Mouse (Mus musculus): ENCODE results near the gene Smpd4. TPM values are rescaled to one million over a fixed set of nuclear protein-coding genes. Genes with fewer than 3 reads are reported as not detected.

Smpd4 gene
- polyA plus RNA-seq, 1 experiment = 134 TPM

DNA sequence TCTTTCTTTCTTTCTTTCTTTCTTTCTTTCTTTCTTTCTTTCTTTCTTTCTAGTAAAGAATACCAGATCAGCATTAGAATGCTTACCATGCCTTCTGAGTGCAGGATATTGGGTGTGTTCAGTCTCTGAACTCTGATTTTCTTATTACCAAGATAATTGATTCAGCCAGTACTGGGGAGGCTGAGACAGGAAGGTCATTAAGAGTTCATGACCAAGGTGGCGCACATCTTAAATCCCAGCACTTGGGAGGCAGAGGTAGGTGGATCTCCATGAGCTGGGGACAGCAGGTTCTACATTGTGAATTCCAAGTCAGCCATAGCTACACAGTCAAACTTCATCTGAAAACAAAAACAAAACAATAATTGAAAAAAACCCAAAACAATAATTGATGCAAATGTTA lies 2.8 kb downstream of the Smpd4 start:
- H3K4me1 ChIP-seq (replicated peaks; ENCODE audit: control insufficient read depth, insufficient read depth, low read length) = peaks cover 4% of the 10 kb centered on the region
- no peak overlapping the region for H3K27ac ChIP-seq (ENCODE audit: control insufficient read depth, insufficient read depth, low read length)
- TF ChIP-seq POLR2A (IDR thresholded peaks at IDR 0.05; ENCODE audit: control insufficient read depth, extremely low read depth, insufficient read depth, low read length, poor library complexity) (no peak), CTCF (IDR thresholded peaks at IDR 0.05; ENCODE audit: borderline replicate concordance, control insufficient read depth, extremely low read depth, insufficient read depth, low read length, poor library complexity) (no peak)
- H3K27me3 ChIP-seq (ENCODE audit: control insufficient read depth, insufficient read depth, low read length) = no peaks in the 10 kb centered on the region
- DNase-seq = no peak
- peaks cover 11% of the 10 kb centered on the region for H3K36me3 ChIP-seq (ENCODE audit: control insufficient read depth, insufficient read depth, low read length)
- H3K4me3 ChIP-seq (ENCODE audit: control insufficient read depth, insufficient read depth, low read length) = no peak overlapping the region
- WGBS = 100% methylated on average over 1 of the region's 1 CpGs

DNA sequence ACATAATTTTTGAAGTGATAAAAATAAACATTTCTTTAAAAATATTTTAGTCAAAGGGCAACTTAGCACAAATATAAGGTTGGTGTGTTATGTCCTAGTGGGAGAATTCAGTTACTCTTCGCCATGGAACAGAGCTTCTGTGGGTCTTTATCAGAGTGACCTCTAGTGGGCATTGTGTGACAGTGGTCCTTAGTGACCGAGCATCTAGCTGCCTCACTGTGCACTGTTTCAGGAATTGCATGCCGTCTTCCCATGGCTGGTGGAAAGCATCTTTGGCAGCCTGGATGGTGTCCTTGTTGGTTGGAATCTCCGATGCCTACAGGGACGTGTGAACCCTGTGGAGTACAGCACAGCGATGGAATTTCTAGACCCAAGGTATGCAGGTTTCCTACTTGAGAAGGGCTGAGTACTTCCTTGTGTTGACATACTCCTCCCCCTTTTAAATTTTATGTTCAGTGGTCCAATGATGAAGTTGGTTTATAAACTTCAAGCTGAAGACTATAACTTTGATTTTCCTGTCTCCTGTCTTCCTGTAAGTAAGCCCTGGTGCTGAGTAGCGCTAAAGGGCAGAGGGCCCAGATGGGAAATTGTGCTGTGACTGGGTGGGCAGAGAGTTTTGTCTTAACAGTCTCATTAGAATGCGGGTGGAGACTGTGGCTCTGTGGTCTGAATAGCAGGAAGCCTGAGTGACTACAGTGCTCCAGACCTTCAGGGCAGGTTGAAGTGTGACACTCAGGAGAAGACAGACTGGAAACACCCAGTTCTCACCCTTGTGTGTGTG lies 6.5 kb downstream of the Smpd4 start:
- peaks cover 39% of the 10 kb centered on the region for H3K36me3 ChIP-seq (ENCODE audit: control insufficient read depth, insufficient read depth, low read length)
- no peak for DNase-seq
- WGBS = 85% methylated on average over 8 of the region's 8 CpGs
- TF ChIP-seq CTCF (IDR thresholded peaks at IDR 0.05; ENCODE audit: borderline replicate concordance, control insufficient read depth, extremely low read depth, insufficient read depth, low read length, poor library complexity) (peak; percentile 26; the same call in 1 of the 2 replicates), POLR2A (IDR thresholded peaks at IDR 0.05; ENCODE audit: control insufficient read depth, extremely low read depth, insufficient read depth, low read length, poor library complexity) (no peak)
- H3K27ac ChIP-seq (ENCODE audit: control insufficient read depth, insufficient read depth, low read length) = no peak overlapping the region
- H3K27me3 ChIP-seq (ENCODE audit: control insufficient read depth, insufficient read depth, low read length) = no peaks in the 10 kb centered on the region
- H3K4me1 ChIP-seq (replicated peaks; ENCODE audit: control insufficient read depth, insufficient read depth, low read length) = no peaks in the 10 kb centered on the region
- no peak overlapping the region for H3K4me3 ChIP-seq (ENCODE audit: control insufficient read depth, insufficient read depth, low read length)

DNA sequence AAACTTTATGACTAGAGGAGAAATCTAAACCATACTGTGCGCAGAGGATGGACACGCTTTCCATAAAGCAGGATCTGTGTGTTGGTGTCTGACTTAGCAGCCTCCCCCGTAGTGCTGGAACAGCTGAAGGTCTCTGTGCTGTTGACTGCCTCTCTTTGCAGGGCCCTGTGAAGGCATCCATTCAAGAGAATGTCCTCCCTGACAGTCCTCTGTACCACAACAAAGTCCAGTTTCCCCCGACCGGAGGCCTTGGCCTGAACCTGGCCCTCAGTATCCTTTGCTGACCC lies 7.1 kb downstream of the Smpd4 start:
- Histone ChIP-seq H3K27me3 (ENCODE audit: control insufficient read depth, insufficient read depth, low read length) (no peaks in the 10 kb centered on the region), H3K36me3 (ENCODE audit: control insufficient read depth, insufficient read depth, low read length) (peaks cover 45% of the 10 kb centered on the region), H3K4me1 (replicated peaks; ENCODE audit: control insufficient read depth, insufficient read depth, low read length) (no peaks in the 10 kb centered on the region), H3K27ac (ENCODE audit: control insufficient read depth, insufficient read depth, low read length) (no peak overlapping the region), H3K4me3 (ENCODE audit: control insufficient read depth, insufficient read depth, low read length) (no peak overlapping the region)
- WGBS = 96% methylated on average over 5 of the region's 5 CpGs
- no peak for TF ChIP-seq CTCF (IDR thresholded peaks at IDR 0.05; ENCODE audit: borderline replicate concordance, control insufficient read depth, extremely low read depth, insufficient read depth, low read length, poor library complexity)
- TF ChIP-seq POLR2A (IDR thresholded peaks at IDR 0.05; ENCODE audit: control insufficient read depth, extremely low read depth, insufficient read depth, low read length, poor library complexity) = no peak
- no peak for DNase-seq

DNA sequence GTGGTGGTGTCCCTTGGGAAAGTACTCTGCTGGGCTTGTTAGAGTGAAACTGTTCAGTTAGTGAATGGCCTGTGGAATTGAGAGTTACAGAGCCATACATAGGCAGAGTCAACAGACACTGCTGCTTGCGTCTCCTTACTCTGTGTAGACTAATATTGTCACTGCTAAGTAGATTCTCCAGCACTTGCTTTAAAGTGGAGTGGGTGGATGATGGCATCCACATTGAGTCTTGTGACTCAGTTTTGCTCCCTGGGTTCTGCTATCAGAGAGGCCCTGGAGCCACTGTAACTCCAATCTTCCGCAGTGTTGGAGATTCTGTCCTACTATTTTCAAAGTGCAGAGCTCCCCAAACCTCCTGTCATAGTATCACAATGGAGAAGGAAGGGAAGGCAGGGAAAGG lies 13.4 kb downstream of the Smpd4 start:
- Histone ChIP-seq H3K36me3 (ENCODE audit: control insufficient read depth, insufficient read depth, low read length) (peaks cover 40% of the 10 kb centered on the region), H3K4me3 (ENCODE audit: control insufficient read depth, insufficient read depth, low read length) (no peak overlapping the region), H3K27ac (ENCODE audit: control insufficient read depth, insufficient read depth, low read length) (no peak overlapping the region), H3K4me1 (replicated peaks; ENCODE audit: control insufficient read depth, insufficient read depth, low read length) (no peaks in the 10 kb centered on the region), H3K27me3 (ENCODE audit: control insufficient read depth, insufficient read depth, low read length) (no peaks in the 10 kb centered on the region)
- WGBS = 99% methylated on average over 2 of the region's 2 CpGs
- no peak for DNase-seq
- TF ChIP-seq POLR2A (IDR thresholded peaks at IDR 0.05; ENCODE audit: control insufficient read depth, extremely low read depth, insufficient read depth, low read length, poor library complexity) (no peak), CTCF (IDR thresholded peaks at IDR 0.05; ENCODE audit: borderline replicate concordance, control insufficient read depth, extremely low read depth, insufficient read depth, low read length, poor library complexity) (no peak)

DNA sequence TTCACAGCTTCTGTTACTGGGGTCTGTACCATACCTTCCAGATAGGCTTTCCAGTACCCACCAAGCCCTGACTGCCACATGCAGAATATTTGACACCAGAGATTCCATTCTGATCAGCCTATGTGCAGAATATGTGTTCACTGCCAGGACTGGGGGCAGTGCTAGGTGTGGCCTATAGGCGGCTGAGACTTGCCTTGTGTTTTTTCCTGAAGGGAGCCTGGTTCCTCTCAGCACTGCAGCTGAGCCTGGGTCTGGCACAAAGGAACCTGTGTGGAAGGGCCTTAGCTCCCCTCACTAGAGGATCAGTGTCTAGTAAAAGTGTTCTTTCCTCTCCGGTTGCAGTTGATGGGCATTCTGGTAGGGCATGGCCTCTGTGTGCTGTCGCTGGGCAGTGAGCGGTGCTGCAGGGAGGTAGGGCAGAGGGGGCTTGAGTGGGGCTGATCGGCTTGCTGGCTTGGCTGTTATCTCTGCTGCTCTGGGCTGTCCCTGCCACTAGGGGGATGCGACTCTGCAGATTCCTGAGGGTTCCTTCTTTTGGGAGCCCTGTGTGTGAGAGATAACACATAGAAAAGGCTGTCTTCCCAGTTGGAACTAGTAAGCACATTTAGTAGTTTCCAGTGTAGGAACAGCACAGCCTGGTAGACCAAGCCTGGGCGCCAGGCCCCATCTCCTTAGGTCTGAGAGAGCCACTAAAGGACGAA lies 14.5 kb downstream of the Smpd4 start:
- no peak overlapping the region for H3K4me3 ChIP-seq (ENCODE audit: control insufficient read depth, insufficient read depth, low read length)
- H3K27ac ChIP-seq (ENCODE audit: control insufficient read depth, insufficient read depth, low read length) = no peak overlapping the region
- H3K36me3 ChIP-seq (ENCODE audit: control insufficient read depth, insufficient read depth, low read length) = peaks cover 37% of the 10 kb centered on the region
- TF ChIP-seq CTCF (IDR thresholded peaks at IDR 0.05; ENCODE audit: borderline replicate concordance, control insufficient read depth, extremely low read depth, insufficient read depth, low read length, poor library complexity) (no peak), POLR2A (IDR thresholded peaks at IDR 0.05; ENCODE audit: control insufficient read depth, extremely low read depth, insufficient read depth, low read length, poor library complexity) (no peak)
- WGBS = 93% methylated on average over 8 of the region's 8 CpGs
- no peaks in the 10 kb centered on the region for H3K4me1 ChIP-seq (replicated peaks; ENCODE audit: control insufficient read depth, insufficient read depth, low read length)
- H3K27me3 ChIP-seq (ENCODE audit: control insufficient read depth, insufficient read depth, low read length) = no peaks in the 10 kb centered on the region
- no peak for DNase-seq

DNA sequence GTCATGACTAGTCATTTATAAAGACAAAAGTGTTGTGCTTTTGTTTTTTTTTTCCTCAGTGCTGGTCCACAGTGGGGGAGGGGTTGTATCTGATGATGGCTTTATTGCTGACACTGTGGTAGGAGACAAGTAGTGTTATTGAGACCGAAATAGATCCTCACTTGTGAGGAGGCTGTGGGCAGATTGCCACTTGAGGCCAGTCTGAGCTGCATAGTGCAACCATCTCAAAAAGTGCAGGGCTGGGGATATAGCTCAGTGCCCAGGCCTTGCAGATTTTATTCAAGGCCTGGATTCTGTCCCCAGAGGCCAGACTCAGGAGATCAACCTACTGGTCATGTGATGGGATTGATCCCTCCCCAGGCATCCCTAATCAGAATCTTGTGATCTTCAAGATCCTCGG lies 17.8 kb downstream of the Smpd4 start:
- Histone ChIP-seq H3K27ac (ENCODE audit: control insufficient read depth, insufficient read depth, low read length) (no peak overlapping the region), H3K36me3 (ENCODE audit: control insufficient read depth, insufficient read depth, low read length) (peaks cover 25% of the 10 kb centered on the region), H3K4me3 (ENCODE audit: control insufficient read depth, insufficient read depth, low read length) (no peak overlapping the region), H3K27me3 (ENCODE audit: control insufficient read depth, insufficient read depth, low read length) (no peaks in the 10 kb centered on the region), H3K4me1 (replicated peaks; ENCODE audit: control insufficient read depth, insufficient read depth, low read length) (no peaks in the 10 kb centered on the region)
- TF ChIP-seq CTCF (IDR thresholded peaks at IDR 0.05; ENCODE audit: borderline replicate concordance, control insufficient read depth, extremely low read depth, insufficient read depth, low read length, poor library complexity) = no peak
- TF ChIP-seq POLR2A (IDR thresholded peaks at IDR 0.05; ENCODE audit: control insufficient read depth, extremely low read depth, insufficient read depth, low read length, poor library complexity) = no peak
- WGBS = 95% methylated on average over 2 of the region's 2 CpGs
- no peak for DNase-seq

Data from thymus, adult 2 months (tissue).